Mouse (Mus musculus) erythroblast, adult 5-6 weeks (primary cell): ENCODE data around the gene Umps. TPM values are rescaled to one million over a fixed set of nuclear protein-coding genes. Genes with fewer than 3 reads are reported as not detected.

ENCODE experiments used
- ATAC-seq: replicated peaks from 2 replicates; pipeline ENCODE4 v1.8.0; 2016; ENCODE audit warnings: moderate number of reproducible peaks, mild to moderate bottlenecking, moderate TSS enrichment, inconsistent platforms; ENCODE audit not compliant: poor library complexity, low FRiP score, severe bottlenecking
- total RNA-seq, 2 experiments: library from RNA; stranded (forward) in 1 of 2; stranded (reverse) in 1 of 2; fragments of 150-400 nt in 1 of 2; fragments of 200-764, 138-1000 nt in 1 of 2; gene quantifications; 2 replicates each; pipeline versions ENCODE4 v1.2.3 to v1.2.4; 2015 to 2017; ENCODE audit warnings: low replicate concordance in 2 of 2

Umps gene
- total RNA-seq, 2 experiments from 2014 or later, result 7.5 to 11.4 TPM

- ATAC-seq, result peak; percentile 3; the same call in 1 of the 2 replicates
Observed at GRCm38 (mm10) chr16:33965878-33966537, 830 bp downstream of the Umps start.

DNA sequence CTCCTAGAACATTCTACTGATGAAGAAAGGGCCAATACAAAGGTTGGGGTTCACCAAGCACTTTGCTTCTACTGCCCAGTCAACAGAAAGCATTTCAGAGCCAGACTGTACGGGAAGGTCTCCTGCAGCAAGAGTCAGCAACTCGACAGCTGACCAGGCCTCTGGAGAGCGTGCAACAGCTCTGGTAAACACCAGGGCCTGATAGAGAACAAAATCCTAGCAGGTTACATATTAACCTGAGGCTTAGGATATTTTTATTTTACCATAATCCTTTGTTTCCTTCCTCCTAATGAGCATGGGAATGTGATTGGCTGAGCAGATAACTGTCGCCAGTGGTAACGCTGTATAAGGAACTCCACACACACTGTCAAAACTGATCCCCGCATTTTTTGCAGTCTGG is 3.3 kb downstream of the Umps start:
- ATAC-seq, result no peak

GRCm38 (mm10) chr16:33954793-33955192 is 12.0 kb downstream of the Umps start:
- no peak for ATAC-seq

- ATAC-seq, result no peak
Observed at GRCm38 (mm10) chr16:33953008-33953407, 13.8 kb downstream of the Umps start.

DNA sequence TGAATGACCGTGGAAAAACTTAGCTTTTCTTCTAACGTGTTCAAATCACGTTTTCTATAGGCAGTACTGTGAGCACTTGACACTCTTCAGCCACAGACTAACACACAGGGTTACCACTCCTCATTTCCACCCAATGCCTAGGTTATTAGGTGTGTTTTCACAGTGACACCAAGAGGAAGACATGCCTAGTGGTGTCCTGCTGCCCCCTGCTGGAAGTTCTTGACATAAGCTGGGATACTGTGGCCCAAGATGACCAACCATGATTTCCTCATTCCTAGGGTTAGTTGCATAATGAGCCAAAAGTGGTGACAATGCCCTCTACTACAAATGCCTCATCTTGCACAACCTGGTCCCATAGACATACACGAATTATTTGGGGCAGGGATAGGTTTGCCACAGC is 16.0 kb downstream of the Umps start:
- ATAC-seq, result peak; percentile 53; the same call in 1 of the 2 replicates

DNA sequence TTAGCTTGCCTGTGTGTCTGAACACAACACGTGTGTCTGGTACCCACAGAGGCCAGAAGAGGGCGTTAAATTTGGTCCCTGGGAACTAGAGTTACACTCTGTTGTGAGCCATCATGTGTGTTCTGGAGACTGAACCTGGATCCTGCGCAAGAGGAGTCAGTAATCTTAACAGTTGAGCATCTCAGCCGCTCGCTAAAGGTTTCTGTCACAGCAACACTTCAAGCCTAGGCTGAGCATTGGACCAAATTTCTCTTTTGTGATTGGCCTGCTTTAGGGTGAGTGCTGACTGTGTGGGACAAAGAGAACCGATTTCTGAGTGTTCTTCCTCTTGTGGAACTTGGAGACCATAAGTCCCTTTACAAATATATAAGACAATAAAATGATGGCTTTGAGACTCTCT is 16.5 kb downstream of the Umps start:
- no peak for ATAC-seq

DNA sequence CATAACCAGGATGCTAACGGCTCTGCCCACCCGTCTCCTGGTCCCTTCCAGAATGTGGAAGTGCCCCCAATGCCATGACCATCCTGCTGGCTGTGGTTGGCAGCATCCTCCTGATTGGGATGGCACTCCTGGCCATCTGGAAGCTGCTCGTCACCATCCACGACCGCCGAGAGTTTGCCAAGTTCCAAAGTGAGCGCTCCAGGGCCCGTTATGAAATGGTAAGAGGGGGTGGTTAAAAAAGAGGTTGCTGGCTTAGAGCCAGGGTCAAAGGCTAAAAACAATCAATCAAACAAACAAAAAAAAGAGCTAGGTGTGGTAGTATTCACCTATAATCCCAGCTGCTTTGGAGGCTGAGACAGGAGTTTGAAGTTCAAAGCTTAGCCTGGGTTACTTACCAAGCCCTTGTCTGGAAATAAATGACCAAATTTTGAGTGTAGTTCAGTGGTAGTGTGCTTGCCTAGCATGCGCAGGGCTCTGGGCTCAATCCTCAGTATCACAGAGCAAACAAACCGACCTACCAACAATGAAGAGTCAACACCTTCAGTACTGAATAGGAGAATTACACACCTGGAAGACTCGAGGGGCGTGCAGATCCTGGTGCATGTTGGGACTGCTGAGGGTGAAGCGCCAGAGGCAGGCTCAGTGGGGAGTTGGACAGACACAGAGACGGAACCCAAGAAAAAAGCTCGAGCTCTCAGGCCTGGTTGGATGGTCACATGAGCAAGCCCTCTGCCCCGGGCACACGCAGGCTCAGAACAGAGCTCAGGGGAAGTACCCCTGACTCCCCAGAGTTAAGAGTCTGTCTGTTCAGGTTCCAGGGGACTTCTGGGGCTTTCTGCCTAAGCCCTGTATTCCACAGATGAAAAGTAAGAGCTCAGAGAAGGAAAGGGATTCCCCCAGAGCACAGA is 18.9 kb downstream of the Umps start:
- ATAC-seq, result no peak

- ATAC-seq, result no peak
Observed at GRCm38 (mm10) chr16:33946021-33946420, 20.8 kb downstream of the Umps start.

- no peak for ATAC-seq
Observed at GRCm38 (mm10) chr16:33944772-33945171, 22.1 kb downstream of the Umps start.

- ATAC-seq, result no peak
Observed at GRCm38 (mm10) chr16:33944126-33944525, 22.7 kb downstream of the Umps start.

- no peak for ATAC-seq
Observed at GRCm38 (mm10) chr16:33943388-33943787, 23.4 kb downstream of the Umps start.

DNA sequence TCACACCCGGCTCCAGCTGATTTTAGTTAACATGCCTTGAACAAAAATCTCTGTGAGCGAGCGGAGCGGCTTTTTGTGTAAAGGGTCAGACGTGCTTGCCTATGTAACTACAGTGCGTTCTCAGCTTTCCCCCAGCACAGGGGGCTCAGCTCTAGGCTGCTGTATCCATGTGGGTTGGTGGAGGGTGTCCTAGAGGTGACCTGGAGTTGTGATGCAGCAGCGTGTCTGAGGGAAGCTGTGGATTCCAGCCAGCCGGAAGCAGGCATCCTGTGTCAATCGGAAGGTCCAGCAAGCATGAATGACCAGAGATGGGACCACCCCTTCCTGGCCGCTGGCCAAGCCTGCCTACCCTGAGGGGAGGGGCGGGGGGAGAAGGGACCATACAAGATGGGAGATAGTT is 24.5 kb downstream of the Umps start:
- ATAC-seq, result no peak

DNA sequence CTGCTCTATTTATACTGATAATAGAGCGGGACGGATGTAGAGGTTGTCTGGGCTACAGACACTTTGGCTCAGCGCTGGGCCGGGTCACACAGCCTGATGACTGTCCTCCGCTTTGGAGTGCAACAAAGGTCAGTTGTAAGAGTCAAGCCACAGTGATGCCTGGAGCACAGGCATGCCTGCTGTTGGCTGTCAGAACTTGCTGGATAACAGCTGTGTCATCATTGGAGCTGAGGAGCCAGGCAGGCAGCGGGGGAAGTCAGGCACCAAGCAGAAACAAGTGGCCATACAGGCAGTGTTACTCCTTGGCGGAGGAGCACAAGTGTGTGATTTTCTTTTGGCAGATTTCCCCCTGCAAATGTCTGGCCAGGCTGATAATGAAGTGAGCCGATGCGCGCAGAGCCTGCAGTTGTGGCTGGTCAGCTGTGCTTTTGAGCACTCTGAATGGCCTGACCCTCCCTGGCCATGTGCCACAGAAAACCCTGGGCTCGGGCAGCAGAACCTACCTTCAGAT is 25.5 kb downstream of the Umps start:
- no peak for ATAC-seq

- ATAC-seq, result no peak
Observed at GRCm38 (mm10) chr16:33940095-33940494, 26.7 kb downstream of the Umps start.

DNA sequence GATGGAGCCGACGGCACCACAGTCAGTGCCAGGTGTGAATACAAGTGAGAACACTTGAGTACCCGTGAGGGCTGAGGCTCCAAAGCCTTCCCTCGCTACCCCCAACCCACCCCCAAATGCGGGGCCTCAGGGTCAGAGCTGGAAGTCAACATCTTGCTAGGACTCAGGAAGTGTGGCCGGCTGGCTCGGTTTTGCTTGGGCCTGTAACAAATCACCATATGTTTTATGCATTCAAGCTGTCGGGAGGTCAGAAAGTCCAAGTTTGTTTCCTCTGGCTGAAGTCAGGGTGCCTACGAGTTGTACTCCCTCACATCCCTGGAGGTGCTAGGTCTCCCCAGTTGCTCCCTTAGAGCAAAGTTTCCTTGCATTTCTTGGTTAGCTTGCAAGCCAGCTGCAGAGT is 27.2 kb downstream of the Umps start:
- no peak for ATAC-seq

GRCm38 (mm10) chr16:33939133-33939531 is 27.7 kb downstream of the Umps start:
- ATAC-seq, result no peak

- ATAC-seq, result no peak
Observed at GRCm38 (mm10) chr16:33938311-33939132, 28.3 kb downstream of the Umps start.

GRCm38 (mm10) chr16:33937567-33937966 is 29.3 kb downstream of the Umps start:
- ATAC-seq, result 0 out of 2 replicates have a peak, but pooled peaks have one; percentile 23

DNA sequence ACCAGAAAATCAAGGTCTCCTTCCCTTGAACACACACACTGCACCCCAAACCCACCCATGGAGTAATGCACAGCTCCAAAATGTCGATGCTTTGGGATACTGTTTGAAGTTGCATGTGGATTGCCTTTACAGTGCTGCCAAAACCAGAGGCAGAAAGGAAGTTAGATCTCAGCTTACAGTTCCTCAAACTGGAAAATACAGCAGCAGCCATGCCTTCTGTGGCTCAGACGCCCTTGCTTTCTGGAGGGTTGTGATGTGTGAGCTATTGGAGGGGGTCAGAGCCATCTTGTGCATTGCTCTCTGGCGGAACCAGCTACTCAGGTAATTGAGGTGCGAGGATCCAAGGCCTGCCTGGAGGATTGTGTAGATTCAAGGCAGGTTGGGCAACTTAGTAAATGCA is 30.0 kb downstream of the Umps start:
- ATAC-seq, result no peak

- no peak for ATAC-seq
Observed at GRCm38 (mm10) chr16:33935407-33935785, 31.4 kb downstream of the Umps start.
